Mouse (Mus musculus): ENCODE measurements around the gene Cntnap5a. TPM values are rescaled to one million over a fixed set of nuclear protein-coding genes. Genes with fewer than 3 reads are reported as not detected.
A peak's percentile ranks its signal among the peaks of the same experiment; 100 is the strongest.

The Cntnap5a gene
- total RNA-seq (2015) (not detected in 2 replicates), total RNA-seq (2017) (not detected in 2 replicates)

DNA sequence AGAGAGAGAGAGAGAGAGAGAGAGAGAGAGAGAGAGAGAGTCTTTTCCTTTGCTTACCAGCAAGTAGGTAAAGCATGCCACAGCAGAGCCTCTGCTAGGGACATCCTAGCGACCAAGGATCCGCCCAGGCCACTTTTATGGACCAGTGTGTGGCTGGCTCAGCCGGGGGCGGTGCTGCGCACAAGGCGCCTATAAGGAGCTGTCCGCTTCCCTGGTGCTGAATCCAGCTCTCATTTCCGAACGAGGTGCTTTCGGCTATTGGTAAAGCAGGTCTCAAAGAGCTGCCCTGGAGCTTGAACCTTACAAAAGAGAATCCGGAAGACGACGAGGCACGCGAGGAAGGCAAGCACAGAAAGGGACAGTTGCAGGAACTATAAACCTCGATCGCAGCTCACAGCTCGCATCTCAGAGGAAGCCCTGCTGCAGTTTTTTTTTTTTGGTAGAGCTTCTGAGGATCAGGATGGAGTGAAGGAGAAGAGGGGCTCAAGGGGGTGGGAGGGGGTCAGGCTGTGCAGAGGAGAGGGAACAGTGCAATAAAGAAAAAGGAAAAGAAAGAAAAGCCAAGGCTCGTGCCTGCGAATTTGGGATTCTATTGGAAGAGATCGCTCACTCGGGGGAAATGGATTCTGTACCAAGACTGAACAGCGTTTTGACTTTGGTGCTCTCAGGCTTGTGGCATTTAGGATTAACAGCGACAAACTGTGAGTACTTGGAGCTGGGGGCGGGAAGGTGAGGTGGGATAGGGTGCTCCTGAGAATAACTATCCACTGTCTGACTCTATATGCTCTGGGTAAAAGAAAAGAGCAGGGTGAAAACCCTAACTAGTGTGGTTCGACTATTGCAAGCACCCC lies at the start of gene Cntnap5a:
Gene Cntnap5a, plus strand, starts transcription at position 239 of the 851 bp plus-strand sequence.
- peak; percentile 52; the same call in 1 of the 2 replicates for ATAC-seq (replicated peaks; ENCODE audit: poor library complexity)

DNA sequence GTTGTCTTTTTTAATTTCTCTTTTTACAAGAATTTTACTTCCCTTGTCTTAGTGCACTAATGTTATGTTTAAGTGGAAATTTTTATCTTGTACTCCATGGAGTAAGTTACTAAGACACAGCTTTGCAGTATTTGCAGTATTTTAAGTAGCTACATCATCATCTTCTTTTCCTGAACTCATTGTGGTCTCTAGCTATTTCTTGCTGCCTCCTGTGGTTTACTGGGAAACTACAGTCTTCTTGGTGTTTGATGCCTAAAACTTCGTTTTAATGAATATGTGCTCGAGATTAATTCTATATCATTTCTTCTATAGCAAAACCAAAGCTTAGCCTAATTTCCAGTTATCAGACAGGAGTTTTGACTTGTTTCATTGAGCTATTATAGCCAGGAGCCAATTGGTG lies 37.6 kb upstream of the Cntnap5a start:
- no peak for ATAC-seq (replicated peaks; ENCODE audit: poor library complexity)

DNA sequence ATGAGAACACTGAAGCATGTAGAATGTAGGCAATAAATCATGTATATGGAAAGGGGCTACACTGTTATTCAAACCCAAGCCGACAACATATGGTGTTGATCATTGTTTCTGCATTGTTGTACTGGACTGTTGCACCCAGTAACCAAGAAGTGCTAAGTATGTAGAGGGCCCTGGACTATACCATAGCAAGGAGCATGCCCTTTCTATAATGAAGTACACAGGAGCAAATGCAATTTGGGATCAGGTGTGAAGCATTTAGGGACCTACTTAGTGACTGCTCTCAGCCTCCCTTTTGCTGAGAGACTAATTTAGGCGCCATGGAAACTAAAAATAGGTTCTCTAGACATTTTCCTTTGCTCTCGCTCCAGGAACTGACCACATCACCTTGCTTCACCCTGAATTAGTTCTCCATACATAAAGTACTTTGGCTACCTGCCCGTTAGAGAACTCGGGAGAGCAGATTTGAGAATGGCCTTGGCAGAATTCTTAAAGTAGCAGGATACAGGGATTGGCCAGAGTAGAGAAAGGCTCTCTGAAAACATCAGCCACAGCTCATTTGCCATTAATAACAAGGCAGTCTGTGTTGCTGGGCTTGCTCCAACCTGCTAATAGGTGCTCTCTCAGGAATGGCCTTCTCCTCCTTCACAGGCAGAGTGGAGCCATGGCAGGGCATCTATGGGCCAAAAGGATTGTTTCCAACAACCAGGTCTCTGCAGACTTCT lies 26.1 kb upstream of the Cntnap5a start:
- ATAC-seq (replicated peaks; ENCODE audit: poor library complexity), result no peak

DNA sequence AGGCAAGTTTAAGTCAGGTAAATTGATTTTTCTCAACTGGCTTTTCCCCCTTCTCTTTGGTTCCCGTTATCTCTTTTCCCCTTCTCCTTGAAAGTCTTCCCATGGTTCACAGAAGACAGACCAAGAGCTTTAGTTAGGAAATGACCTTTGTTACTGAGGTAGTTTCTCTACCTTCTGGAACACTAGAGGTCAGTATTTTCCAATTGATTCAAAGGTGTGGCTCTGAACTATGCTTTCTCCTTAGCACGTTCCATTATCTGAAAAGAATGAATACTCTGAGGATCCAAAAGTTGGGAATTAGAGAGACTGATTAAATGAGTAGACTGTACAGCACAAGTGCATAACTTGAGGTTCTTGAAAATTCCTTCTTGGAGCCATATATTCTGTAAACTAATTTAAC lies 1.9 kb downstream of the Cntnap5a start:
- no peak for ATAC-seq (replicated peaks; ENCODE audit: poor library complexity)

DNA sequence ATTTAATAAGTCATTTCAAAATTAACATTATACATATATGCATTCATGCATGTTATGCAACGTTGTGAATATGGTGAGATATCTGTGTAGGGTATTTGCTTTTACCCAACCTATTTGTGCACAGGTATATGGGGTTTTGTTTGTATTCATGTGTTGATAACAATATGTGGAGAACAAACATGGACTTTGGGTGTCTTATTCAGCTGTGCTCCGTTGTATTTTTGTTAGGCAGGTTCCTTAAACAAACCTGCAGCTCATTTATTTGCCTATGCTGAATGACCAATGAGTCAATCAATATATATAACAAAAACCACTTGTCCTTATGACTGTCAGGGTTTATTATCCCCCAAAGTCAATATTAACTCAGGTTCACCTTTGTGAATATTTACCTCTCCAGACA lies 15.2 kb downstream of the Cntnap5a start:
- ATAC-seq (replicated peaks; ENCODE audit: poor library complexity), result no peak

DNA sequence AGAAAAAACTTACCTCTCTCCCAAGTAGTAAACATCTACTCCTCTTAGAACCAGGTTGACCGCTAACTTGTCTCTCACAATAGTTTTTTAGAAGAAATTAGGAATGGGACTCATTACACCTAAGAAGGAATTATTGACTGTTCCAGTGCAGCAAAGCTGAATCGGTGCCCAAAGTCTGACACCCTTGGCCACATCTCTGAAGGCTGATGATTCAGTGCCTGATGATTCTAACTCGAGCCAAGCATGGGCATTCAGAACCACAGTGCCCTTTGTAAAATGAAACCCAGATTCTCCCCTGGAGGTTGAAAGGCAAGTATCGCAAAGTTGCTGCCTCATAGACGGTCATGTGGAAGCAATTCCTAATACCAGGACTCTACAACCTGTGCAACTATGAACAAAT lies 58.0 kb downstream of the Cntnap5a start:
- no peak for ATAC-seq (replicated peaks; ENCODE audit: poor library complexity)

DNA sequence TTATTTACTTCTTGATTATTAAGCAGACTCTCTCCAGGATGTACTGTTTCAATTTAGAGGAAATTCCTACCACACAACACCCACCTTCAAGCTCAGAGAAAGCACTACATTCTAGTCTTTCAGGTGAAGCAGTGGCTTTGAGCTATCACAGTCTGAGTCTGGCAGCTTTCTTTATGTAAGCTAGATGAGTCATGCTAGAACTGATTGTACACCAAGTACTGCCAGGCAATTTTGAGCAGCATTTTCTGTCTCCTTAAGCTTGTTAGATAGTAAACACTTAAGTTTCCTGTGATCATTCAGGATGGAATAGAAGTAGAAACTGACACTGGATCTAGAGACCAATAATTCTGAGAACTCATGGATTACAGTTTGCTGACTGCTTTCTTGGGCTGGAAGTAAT lies 61.0 kb downstream of the Cntnap5a start:
- no peak for ATAC-seq (replicated peaks; ENCODE audit: poor library complexity)

DNA sequence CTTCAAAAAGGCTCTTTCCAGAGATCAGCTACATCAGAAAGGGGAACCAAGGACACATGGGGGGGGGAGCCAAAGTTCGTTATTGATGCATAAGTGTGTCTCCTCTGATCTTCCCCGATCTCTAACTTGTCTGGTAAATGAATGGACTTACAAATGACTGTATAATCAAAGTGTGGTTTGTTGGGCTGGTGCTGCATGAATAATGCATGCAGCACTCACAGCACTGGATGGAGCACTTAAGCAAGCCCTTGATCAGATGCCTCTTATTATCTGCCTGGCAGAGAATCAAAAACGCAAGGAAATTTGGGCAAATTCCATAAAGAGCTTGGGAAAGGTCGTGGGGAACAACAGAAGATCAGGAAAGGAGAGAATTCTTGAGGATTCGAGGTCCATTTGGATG lies 100.2 kb downstream of the Cntnap5a start:
- no peak for ATAC-seq (replicated peaks; ENCODE audit: poor library complexity)

DNA sequence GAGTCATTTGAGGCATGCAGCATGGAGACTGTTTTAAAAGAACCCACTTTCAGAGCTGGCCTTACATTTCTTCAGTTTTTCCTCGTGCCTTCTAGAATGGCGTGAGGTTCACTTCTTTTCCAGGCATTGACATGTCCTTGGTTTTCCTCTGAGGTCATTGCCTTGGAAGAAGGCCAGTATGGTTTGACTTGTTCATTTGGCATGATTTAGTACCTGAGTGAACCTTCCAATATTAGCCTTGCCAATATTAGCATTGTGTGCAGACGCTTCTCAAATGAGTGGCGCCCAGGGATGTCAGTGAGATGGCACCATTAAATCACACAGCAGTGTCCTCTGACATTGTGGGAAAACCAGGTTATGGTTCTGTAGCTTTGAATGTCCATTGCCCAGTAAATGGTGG lies 158.0 kb downstream of the Cntnap5a start:
- ATAC-seq (replicated peaks; ENCODE audit: poor library complexity), result no peak

DNA sequence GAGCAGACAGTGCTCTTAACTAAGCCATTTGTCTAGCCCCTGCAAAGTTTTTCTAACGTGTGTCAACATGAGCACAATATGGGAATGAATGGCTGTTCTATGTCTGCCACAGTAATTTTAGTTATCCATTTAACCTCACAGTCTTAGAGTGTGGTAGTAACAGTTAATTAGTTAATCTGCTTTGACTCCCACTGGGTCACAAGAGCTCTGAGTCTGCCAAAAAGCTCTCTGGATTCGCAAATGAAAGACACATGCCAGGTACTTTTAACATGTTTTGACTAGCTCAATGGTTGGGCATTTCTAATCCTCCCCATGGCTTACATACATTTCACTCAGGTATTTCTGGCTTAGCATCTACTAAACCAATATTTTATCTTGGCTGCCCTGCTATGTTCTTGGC lies 163.0 kb downstream of the Cntnap5a start:
- no peak for ATAC-seq (replicated peaks; ENCODE audit: poor library complexity)

DNA sequence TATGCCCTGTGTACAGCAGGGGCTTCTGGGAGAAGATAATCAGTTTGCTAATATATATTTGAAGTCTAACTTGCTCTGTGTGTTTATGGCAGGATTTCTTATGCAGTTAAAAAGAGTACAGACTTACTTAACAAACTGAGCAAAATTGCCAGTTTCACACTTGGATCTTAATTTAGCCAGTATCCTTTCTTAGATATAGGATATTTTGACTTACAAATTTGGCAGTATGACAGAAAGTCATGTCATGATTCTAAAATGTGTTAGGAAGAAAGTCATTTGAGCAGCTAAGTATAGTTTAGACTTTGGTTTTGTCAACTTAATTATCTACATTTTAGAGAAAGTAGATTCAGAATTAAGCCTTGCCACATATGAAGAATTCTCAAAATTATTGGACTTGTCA lies 167.7 kb downstream of the Cntnap5a start:
- no peak for ATAC-seq (replicated peaks; ENCODE audit: poor library complexity)

DNA sequence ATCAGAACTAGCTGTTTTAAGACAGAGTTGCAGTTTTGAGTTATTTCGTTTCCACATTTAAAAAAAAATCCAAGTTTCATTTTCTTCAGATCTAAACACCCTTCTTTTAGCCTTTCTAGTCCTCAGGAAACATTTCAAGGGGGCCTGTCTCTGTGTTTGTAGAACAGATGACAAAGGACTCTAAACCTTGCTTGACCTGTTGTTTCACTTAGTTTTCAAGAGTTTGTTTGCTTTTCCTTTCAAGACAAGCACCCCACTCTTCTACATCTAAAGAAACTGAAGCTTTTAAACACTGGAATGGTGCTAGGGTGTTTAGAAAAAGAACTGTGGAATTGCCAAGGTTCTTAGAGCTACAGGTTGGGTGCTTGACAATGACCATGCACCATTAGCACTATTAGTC lies 233.8 kb downstream of the Cntnap5a start:
- no peak for ATAC-seq (replicated peaks; ENCODE audit: poor library complexity)

DNA sequence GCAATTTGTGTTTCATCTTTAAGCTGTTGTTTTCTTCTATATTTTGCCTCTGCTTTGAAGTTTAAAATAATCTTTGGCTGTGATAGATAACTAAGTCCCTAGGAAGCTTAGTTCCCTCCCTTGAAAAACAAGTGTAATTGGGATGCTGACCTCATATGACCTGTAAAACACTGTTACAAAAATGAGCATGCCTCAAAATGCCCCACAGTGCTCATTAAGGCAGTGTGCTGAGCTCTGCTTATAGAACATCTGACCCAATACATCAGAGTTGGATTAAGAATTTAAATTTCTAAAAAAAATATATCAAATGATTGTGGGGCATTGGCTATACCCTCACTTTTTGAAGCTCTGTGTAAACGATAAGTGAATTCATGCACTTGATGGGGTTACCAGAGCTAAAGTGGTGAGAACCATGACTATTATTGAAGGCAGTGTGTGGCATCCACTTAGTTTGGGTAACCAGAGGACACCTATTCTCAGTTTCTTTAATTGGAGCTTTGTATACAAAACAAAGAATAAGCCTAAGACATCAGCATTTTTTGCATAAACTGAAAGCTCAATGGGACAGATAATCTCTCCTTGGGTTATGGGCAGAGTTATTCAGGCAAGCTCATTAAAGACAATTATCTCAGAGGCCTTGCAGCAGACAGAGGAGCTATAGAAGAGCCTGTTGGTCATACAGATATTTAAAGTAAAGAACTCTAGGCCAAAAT lies 241.6 kb downstream of the Cntnap5a start:
- ATAC-seq (replicated peaks; ENCODE audit: poor library complexity), result no peak

DNA sequence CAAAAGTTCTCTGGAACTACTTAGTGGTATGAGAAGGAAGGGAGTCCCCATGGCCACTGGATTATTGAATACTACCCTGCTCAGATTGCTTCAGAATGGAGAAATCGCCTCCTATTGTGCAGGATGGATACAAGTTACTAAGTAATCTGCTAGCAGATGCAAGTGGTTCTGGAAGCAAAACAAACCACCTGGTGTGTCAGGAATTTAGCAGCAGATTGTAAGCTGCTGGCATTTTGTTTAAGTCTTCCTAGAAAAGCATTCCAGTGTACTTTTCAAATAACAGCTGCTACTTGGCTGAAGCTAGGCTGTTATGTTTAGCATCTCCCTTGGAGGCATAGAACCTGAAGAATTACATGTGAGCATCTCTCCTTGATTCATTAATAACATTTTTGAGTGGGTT lies 247.5 kb downstream of the Cntnap5a start:
- ATAC-seq (replicated peaks; ENCODE audit: poor library complexity), result no peak

DNA sequence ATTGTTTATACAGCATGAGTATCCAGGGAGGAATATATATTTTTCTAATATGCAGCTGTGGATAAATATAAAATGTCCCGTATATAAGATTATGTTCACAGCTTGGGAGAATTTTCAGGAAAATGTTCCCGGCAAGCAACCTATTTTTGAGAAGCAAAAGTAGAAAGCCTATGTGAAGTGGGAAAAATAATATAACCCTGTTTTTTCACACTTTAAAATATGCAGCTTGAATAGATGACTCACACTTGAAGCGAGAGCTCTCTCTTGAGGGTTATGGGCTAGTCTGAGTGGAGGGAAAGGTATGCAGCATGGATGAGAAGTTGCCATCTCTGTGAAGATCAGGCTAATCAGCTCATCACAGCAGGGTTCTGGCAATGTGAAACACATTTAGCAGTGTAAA lies 261.3 kb downstream of the Cntnap5a start:
- ATAC-seq (replicated peaks; ENCODE audit: poor library complexity), result no peak

DNA sequence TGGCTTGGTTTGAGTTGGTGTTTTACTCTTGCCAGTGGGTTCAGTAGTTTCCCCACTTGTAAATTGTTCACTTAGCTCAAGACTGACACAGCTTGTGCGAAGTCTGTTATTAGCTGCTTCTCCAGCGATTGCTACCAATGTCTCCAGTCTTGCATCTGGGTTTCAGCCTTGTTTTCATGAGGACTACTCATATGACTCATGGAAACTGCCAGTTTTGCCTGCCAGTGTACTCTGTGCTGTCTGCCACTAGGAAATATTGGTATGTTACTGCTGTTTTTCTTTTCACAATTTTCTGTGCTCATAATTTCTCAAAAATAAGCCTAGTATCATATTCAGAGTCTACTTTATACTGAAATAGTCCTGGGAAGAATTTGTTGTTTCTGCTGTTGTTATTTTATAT lies 272.0 kb downstream of the Cntnap5a start:
- no peak for ATAC-seq (replicated peaks; ENCODE audit: poor library complexity)

DNA sequence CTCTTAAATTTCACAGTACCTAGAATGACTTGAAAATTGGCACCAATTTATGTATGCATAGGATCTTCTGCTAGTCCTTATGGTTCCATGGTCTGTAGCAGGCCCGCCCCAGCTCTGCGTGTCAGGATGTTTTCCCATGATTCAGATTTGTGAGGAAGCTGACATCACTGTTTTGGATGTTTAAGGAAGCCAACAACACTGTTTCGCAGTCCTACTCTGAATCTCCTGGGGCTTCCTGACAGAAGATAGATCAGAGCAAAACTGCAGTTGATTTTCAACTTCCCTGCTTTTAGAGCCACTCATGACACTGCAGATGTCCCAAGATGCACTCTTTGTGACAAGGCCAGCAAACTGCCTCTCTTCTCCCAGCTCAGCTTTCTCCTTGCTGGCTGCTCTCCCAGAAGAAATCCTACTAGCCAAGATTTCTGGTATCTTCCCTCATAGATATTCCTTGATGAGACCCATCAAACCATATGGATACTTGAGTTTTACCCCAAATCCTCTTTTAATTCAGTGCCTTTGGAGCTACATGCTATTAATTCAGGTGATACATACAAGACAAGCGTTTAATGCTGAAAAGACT lies 280.5 kb downstream of the Cntnap5a start:
- ATAC-seq (replicated peaks; ENCODE audit: poor library complexity), result no peak

DNA sequence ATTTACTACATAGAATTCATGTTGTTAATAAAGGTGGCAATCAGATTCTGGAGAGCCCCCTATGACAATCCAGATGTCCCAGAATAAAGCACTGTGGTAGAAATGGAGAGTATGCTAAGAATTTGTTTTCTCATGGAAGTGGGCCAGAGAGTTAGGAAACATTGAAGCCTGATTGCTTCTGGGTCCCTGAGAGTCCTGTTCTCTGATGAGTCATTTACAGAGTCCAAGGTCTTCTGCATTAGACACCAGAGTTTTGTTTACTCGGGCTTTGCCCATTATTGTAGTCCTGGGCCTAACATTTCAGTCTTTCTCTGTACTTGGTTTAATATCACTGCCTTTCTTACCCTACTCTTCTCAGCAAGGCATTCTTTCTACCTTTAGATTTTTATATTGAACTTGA lies 305.6 kb downstream of the Cntnap5a start:
- no peak for ATAC-seq (replicated peaks; ENCODE audit: poor library complexity)

DNA sequence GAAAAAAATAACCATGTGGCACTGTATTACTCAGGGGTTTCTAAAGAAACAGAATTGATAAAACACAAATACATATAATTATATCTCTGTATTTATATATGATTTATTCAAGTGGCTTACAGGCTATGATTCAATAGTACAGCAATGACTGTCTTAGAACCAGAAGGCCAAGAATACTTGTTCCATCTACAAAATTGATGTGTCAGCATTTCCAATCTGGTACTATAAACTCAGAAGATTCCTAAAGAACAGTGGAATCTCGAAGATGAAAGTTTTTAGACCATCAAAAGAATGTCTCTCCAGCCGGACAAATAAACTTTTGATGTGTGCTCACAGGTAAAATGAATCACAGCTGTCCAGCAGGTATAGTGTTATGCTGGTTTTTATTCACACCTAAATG lies 331.2 kb downstream of the Cntnap5a start:
- no peak for ATAC-seq (replicated peaks; ENCODE audit: poor library complexity)

DNA sequence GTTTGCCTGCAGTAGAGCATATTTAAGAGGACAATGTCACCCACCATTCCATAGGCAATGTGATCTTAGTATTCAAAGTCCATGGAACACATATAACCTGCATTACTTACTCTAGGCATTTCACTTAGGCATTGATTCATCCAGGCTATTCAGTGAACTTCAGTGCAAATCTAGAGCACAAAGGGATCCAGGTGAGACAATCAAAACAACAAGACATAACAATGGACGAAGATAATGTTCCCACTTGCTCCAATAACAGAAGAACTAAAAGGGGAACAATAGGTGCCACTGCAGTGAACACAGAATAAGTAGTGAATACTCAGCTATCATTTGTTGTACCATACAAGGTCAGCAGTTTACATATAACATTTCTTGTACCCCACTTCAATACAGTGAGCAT lies 345.1 kb downstream of the Cntnap5a start:
- no peak for ATAC-seq (replicated peaks; ENCODE audit: poor library complexity)

DNA sequence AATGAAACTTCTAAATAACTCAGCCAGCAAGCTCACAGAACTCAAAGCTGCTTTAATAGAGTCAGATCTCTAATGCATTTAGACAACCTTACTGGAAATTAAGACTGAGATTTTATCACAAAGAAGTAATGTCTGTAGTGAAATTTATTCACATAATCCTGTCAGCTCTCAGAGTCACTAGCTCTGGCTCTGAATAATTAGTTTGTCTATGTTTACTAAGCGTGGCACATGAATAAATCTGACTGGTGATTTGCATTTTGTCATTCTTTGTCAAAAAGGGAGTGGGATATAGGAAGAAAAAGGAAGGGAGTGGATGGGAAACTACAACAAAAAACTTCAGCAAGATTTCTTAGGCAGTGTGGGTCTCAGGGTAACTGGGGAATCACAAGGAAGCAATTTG lies 351.3 kb downstream of the Cntnap5a start:
- ATAC-seq (replicated peaks; ENCODE audit: poor library complexity), result no peak

All from megakaryocyte progenitor cell, adult 5-6 weeks (primary cell).